Mouse (Mus musculus) liver, postnatal 0 days (tissue): ENCODE data around the gene Tlr13. TPM values are rescaled to one million over a fixed set of nuclear protein-coding genes. Genes with fewer than 3 reads are reported as not detected.

Experiments
- ATAC-seq: fragments of 200-750 bp; cut with Nextera tagmentation; 2 replicates; pipeline ENCODE4 v1.8.0; 2017; ENCODE audit warnings: mild to moderate bottlenecking, moderate library complexity
- DNase-seq: peaks from one replicate; pipeline ENCODE4 v3.0.0-alpha.2; 2016
- H3K27ac ChIP-seq: fragments of 300-500 bp; sonication (generic); 2 replicates; pipeline ENCODE4 v1.5.1; 2014; ENCODE audit warnings: antibody characterized with exemption, moderate library complexity, mild to moderate bottlenecking, low read depth
- H3K27me3 ChIP-seq: fragments of 300-500 bp; sonication (generic); 2 replicates; pipeline ENCODE4 v1.6.1; 2014; ENCODE audit warnings: low read length, control low read depth, mixed read lengths; ENCODE audit not compliant: insufficient read depth
- H3K36me3 ChIP-seq: fragments of 300-500 bp; sonication (generic); replicated peaks from 2 replicates; pipeline ENCODE4 v1.6.1; 2014; ENCODE audit warnings: mild to moderate bottlenecking, control low read depth, low read length, moderate library complexity, mixed read lengths; ENCODE audit not compliant: insufficient read depth
- H3K4me1 ChIP-seq: fragments of 300-500 bp; sonication (generic); 2 replicates; pipeline ENCODE4 v1.6.1; 2014; ENCODE audit warnings: antibody characterized with exemption, mild to moderate bottlenecking, control low read depth; ENCODE audit not compliant: insufficient read depth
- H3K4me2 ChIP-seq: fragments of 300-500 bp; sonication (generic); 2 replicates; pipeline ENCODE4 v1.6.1; 2014; ENCODE audit warnings: low read depth, mild to moderate bottlenecking, low read length, moderate library complexity, mixed read lengths
- H3K4me3 ChIP-seq: fragments of 300-500 bp; sonication (generic); 2 replicates; pipeline ENCODE4 v1.5.1; 2014; ENCODE audit warnings: low read depth, low read length
- H3K9ac ChIP-seq: fragments of 300-500 bp; sonication (generic); replicated peaks from 2 replicates; pipeline ENCODE4 v1.6.1; 2014; ENCODE audit warnings: mild to moderate bottlenecking, moderate library complexity
- H3K9me3 ChIP-seq: fragments of 300-500 bp; sonication (generic); 2 replicates; pipeline ENCODE4 v1.6.1; 2016; ENCODE audit warnings: mild to moderate bottlenecking, control low read depth, low read length, mixed read lengths
- CTCF ChIP-seq: sonication (generic); IDR thresholded peaks from 2 replicates; pipeline ENCODE4 v1.5.1; 2016; ENCODE audit warnings: antibody characterized with exemption, low read depth
- EP300 ChIP-seq: IDR thresholded peaks from 2 replicates; pipeline ENCODE4 v1.6.1; 2016; ENCODE audit warnings: antibody characterized with exemption, low read depth, mild to moderate bottlenecking
- WGBS: fragments of 180-500 bp; shearing (Covaris S2); extraction: QIAGEN DNeasy Blood & Tissue Kit; methylation state at CpG from one replicate; pipeline ENCODE4 v1.1.7; 2014; ENCODE audit not compliant: insufficient replicate concordance; 5-methylcytosine and 5-hydroxymethylcytosine counted together
- polyA plus RNA-seq: library from polyadenylated mRNA; unstranded; fragments of >200 nt; fragmentation: Nextera tagmentation; extraction: Ambion mirVana; gene quantifications from 2 replicates; pipeline ENCODE4 v1.2.1, GENCODE M21; 2015

Tlr13 gene
- 1.2 and 1.5 TPM in 2 replicates for polyA plus RNA-seq

DNA sequence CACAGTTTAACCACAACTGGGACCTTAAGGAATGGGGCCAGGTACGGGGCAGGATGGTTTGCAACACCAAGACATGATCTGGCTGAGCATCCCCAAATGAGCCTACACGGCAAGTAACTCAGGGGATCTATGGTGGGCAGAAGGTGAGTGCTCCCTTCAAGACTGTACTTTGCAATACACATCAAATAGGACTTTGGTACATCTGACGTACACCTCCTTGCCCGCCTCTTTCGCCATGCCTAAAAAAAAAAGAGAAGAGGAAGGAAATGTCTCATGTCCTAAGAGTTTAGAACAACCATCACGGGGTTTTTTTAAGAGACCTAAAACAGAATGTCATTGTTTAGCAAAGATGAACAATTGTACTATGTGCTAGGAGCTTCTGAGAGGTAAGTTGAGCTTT is at the start of gene Tlr13:
Gene Tlr13, plus strand, starts transcription at position 269 of the 400 bp plus-strand sequence.
- Histone ChIP-seq H3K27ac (no peak within 1 kb of the TSS), H3K4me3 (peak within 1 kb of the TSS; percentile 10; the same call in 1 of the 2 replicates), H3K4me2 (no peak within 1 kb of the TSS), H3K9ac (no peak within 1 kb of the TSS), H3K9me3 (no peaks in the 10 kb centered on the region), H3K36me3 (no peaks in the 10 kb centered on the region), H3K4me1 (no peaks in the 10 kb centered on the region), H3K27me3 (no peaks in the 10 kb centered on the region)
- no peak for ATAC-seq
- no peak for DNase-seq
- TF ChIP-seq EP300 = no peak
- no peak for TF ChIP-seq CTCF
- WGBS = 60% methylated on average over 6 of the region's 6 CpGs

- Histone ChIP-seq H3K4me2 (no peak overlapping the region), H3K4me1 (no peaks in the 10 kb centered on the region), H3K9me3 (no peaks in the 10 kb centered on the region), H3K27ac (no peak overlapping the region), H3K27me3 (no peaks in the 10 kb centered on the region), H3K9ac (no peak overlapping the region), H3K36me3 (no peaks in the 10 kb centered on the region; the same call in 1 of the 2 replicates), H3K4me3 (no peak overlapping the region)
- peak; percentile 68 for TF ChIP-seq CTCF
- TF ChIP-seq EP300 = no peak
- WGBS = 55% methylated on average over 2 of the region's 2 CpGs
- ATAC-seq (peak; percentile 40; the same call in 1 of the 2 replicates), DNase-seq (peak; percentile 26)
Observed at GRCm38 (mm10) chrX:106105464-106105863, 37.5 kb upstream of the Tlr13 start.

GRCm38 (mm10) chrX:106113881-106114280 is 29.1 kb upstream of the Tlr13 start:
- no peak overlapping the region for H3K4me2 ChIP-seq
- no peaks in the 10 kb centered on the region for H3K9me3 ChIP-seq
- no peak for TF ChIP-seq CTCF
- no peak for TF ChIP-seq EP300
- WGBS = 55% methylated on average over 4 of the region's 4 CpGs
- no peak for DNase-seq
- no peak overlapping the region for H3K9ac ChIP-seq
- no peak overlapping the region for H3K4me3 ChIP-seq
- peaks cover 2% of the 10 kb centered on the region; the same call in 1 of the 2 replicates for H3K36me3 ChIP-seq
- 0 out of 2 replicates have a peak overlapping the region, but pooled peaks have one; percentile 40 for H3K27ac ChIP-seq
- H3K27me3 ChIP-seq = no peaks in the 10 kb centered on the region
- H3K4me1 ChIP-seq = no peaks in the 10 kb centered on the region
- ATAC-seq = no peak

DNA sequence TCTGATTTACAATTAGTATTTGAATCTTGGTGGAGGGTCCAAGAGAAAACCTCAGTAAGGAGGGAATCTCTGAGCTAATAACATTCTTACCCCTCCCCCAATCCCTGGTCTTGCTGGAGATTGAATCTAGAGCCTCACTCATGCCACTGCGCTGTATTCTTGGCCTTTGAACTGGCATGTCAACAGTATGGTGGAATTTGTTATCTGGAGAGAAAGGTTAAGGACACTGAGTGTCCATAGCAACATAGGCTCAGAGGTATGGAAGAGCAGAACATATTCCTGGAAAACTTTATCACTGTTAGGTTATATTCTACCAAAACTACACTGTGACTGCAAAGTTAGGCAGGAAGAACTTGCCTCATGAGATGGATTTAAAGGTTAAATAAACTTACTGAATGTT is 28.3 kb upstream of the Tlr13 start:
- DNase-seq = no peak
- TF ChIP-seq EP300 = no peak
- no peak for TF ChIP-seq CTCF
- Histone ChIP-seq H3K4me1 (no peaks in the 10 kb centered on the region), H3K4me3 (no peak overlapping the region), H3K27me3 (no peaks in the 10 kb centered on the region), H3K9me3 (no peaks in the 10 kb centered on the region), H3K4me2 (no peak overlapping the region), H3K36me3 (0 out of 2 replicates have a peak, but pooled peaks cover 2% of the 10 kb centered on the region), H3K27ac (peak overlapping the region; percentile 40; the same call in 1 of the 2 replicates), H3K9ac (no peak overlapping the region)
- ATAC-seq = peak; percentile 66
- WGBS = 73% methylated on average over 1 of the region's 1 CpGs

- 75% methylated on average over 2 of the region's 2 CpGs for WGBS
- no peak for TF ChIP-seq CTCF
- no peak for TF ChIP-seq EP300
- no peak for ATAC-seq
- no peak for DNase-seq
- peaks cover 4% of the 10 kb centered on the region for H3K36me3 ChIP-seq
- no peak overlapping the region for H3K4me2 ChIP-seq
- H3K27me3 ChIP-seq = no peaks in the 10 kb centered on the region
- H3K9ac ChIP-seq = no peak overlapping the region
- H3K27ac ChIP-seq = no peak overlapping the region
- H3K9me3 ChIP-seq = no peaks in the 10 kb centered on the region
- H3K4me1 ChIP-seq = no peaks in the 10 kb centered on the region
- no peak overlapping the region for H3K4me3 ChIP-seq
Observed at GRCm38 (mm10) chrX:106122823-106123222, 20.2 kb upstream of the Tlr13 start.

- H3K9ac ChIP-seq = no peak overlapping the region
- ATAC-seq = no peak
- H3K9me3 ChIP-seq = no peaks in the 10 kb centered on the region
- 63% methylated on average over 6 of the region's 6 CpGs for WGBS
- H3K27me3 ChIP-seq = no peaks in the 10 kb centered on the region
- no peak for DNase-seq
- H3K27ac ChIP-seq = no peak overlapping the region
- TF ChIP-seq EP300 (no peak), CTCF (no peak)
- peaks cover 4% of the 10 kb centered on the region for H3K36me3 ChIP-seq
- no peak overlapping the region for H3K4me3 ChIP-seq
- no peaks in the 10 kb centered on the region for H3K4me1 ChIP-seq
- no peak overlapping the region for H3K4me2 ChIP-seq
Observed at GRCm38 (mm10) chrX:106128283-106128682, 14.7 kb upstream of the Tlr13 start.
